Mouse (Mus musculus): ENCODE measurements around the gene Ces3b.
"Not testable (repeated sequence)": the region's sequence is repeated elsewhere in the genome, so short reads cannot be mapped to it uniquely, and the experiment has no call there.

Ces3b gene

GRCm38 (mm10) chr8:105083449-105084050, at the start of gene Ces3b:
Ces3b (plus strand) TSS chr8:105083753.
- CTCF ChIA-PET = no interaction called here

GRCm38 (mm10) chr8:105043510-105043909, 40.0 kb upstream of the Ces3b start:
- POLR2A ChIA-PET = no interaction called here
- CTCF ChIA-PET = no interaction called here

More at GRCm38 (mm10) chr8:105083449-105084050, at the start of gene Ces3b:
- POLR2A ChIA-PET = interaction anchor here in 1 of 4 experiments (0.5 kb wide), 1 partner anchor 264 kb away, joined by 3 read pairs; the partner anchor contains the start of gene Fhod1

- POLR2A ChIA-PET = no interaction called here
- CTCF ChIA-PET = no interaction called here
Measured at GRCm38 (mm10) chr8:105045824-105046401, 37.6 kb upstream of the Ces3b start.

GRCm38 (mm10) chr8:105048371-105048854, 35.1 kb upstream of the Ces3b start, which contains the start of gene Ces3a:
Ces3a (plus strand) TSS chr8:105048601.
- CTCF ChIA-PET = no interaction called here
- POLR2A ChIA-PET = interaction anchor here in 1 of 4 experiments (0.6 kb wide), 1 partner anchor 391 kb away, joined by 4 read pairs; no protein-coding TSS in a partner anchor

GRCm38 (mm10) chr8:105056211-105056610, 27.3 kb upstream of the Ces3b start:
- ChIA-PET CTCF (interaction anchor here in 1 of 4 experiments (0.6 kb wide), 1 partner anchor 227 kb away, joined by 3 read pairs; no protein-coding TSS in a partner anchor), POLR2A (no interaction called here)

- POLR2A ChIA-PET = no interaction called here
- CTCF ChIA-PET = interaction anchor here in 1 of 4 experiments (0.6 kb wide), 1 partner anchor 98 kb away, joined by 3 read pairs; no protein-coding TSS in a partner anchor
Measured at GRCm38 (mm10) chr8:105060056-105060455, 23.5 kb upstream of the Ces3b start.

GRCm38 (mm10) chr8:105066761-105067160, 16.8 kb upstream of the Ces3b start:
- CTCF ChIA-PET = interaction anchor here (0.6 to 2.1 kb wide), 22 partner anchors 54 to 1979 kb away, joined by 3 to 11 read pairs (median 4); partner anchors contain the start of gene 4931428F04Rik (in 2 of the 4)

GRCm38 (mm10) chr8:105067905-105068304, 15.6 kb upstream of the Ces3b start:
- CTCF ChIA-PET = interaction anchor here in 3 of 4 experiments (0.6 to 2.1 kb wide), 4 partner anchors 128 to 223 kb away, joined by 3 to 11 read pairs (median 8); partner anchors contain the start of gene 4931428F04Rik (in 1 of the 3)
- POLR2A ChIA-PET = interaction anchor here in 1 of 4 experiments (0.6 kb wide), 1 partner anchor 15 kb away, joined by 3 read pairs; no protein-coding TSS in a partner anchor

More at GRCm38 (mm10) chr8:105066761-105067160, 16.8 kb upstream of the Ces3b start:
- POLR2A ChIA-PET = interaction anchor here in 1 of 4 experiments (0.5 to 0.6 kb wide), 2 partner anchors 105 to 1449 kb away, joined by 3 to 10 read pairs; no protein-coding TSS in a partner anchor

- CTCF ChIA-PET = no interaction called here
- POLR2A ChIA-PET = no interaction called here
Measured at GRCm38 (mm10) chr8:105068971-105069370, 14.6 kb upstream of the Ces3b start.

GRCm38 (mm10) chr8:105076601-105077000, 7.0 kb upstream of the Ces3b start:
- CTCF ChIA-PET = no interaction called here
- POLR2A ChIA-PET = interaction anchor here in 1 of 4 experiments (0.6 kb wide), 2 partner anchors 287 to 498 kb away, joined by 3 to 5 read pairs; no protein-coding TSS in a partner anchor

- CTCF ChIA-PET = no interaction called here
- POLR2A ChIA-PET = interaction anchor here in 1 of 4 experiments (0.6 kb wide), 2 partner anchors 287 to 498 kb away, joined by 3 to 5 read pairs; no protein-coding TSS in a partner anchor
Measured at GRCm38 (mm10) chr8:105077071-105077470, 6.5 kb upstream of the Ces3b start.

- ChIA-PET CTCF (no interaction called here), POLR2A (no interaction called here)
Measured at GRCm38 (mm10) chr8:105078591-105078990, 5.0 kb upstream of the Ces3b start.

- ChIA-PET POLR2A (no interaction called here), CTCF (interaction anchor here in 1 of 4 experiments (0.5 kb wide), 1 partner anchor 931 kb away, joined by 7 read pairs; the partner anchor contains the start of gene Ddx28)
Measured at GRCm38 (mm10) chr8:105080814-105081336, 2.7 kb upstream of the Ces3b start.

GRCm38 (mm10) chr8:105088166-105088565, 4.6 kb downstream of the Ces3b start:
- CTCF ChIA-PET, POLR2A ChIA-PET: not testable (repeated sequence)

- POLR2A ChIA-PET = no interaction called here
- CTCF ChIA-PET = no interaction called here
Measured at GRCm38 (mm10) chr8:105088581-105088980, 5.0 kb downstream of the Ces3b start.

- ChIA-PET CTCF (no interaction called here), POLR2A (no interaction called here)
Measured at GRCm38 (mm10) chr8:105093992-105094391, 10.4 kb downstream of the Ces3b start.

GRCm38 (mm10) chr8:105102101-105102785, 18.7 kb downstream of the Ces3b start:
- POLR2A ChIA-PET, CTCF ChIA-PET: not testable (repeated sequence)

GRCm38 (mm10) chr8:105103701-105104100, 20.1 kb downstream of the Ces3b start:
- POLR2A ChIA-PET = not testable (repeated sequence)
- CTCF ChIA-PET = interaction anchor here in 1 of 4 experiments (0.5 to 0.6 kb wide), 2 partner anchors 19 to 472 kb away, joined by 3 to 9 read pairs; no protein-coding TSS in a partner anchor

GRCm38 (mm10) chr8:105104220-105104619, 20.7 kb downstream of the Ces3b start:
- POLR2A ChIA-PET = no interaction called here
- CTCF ChIA-PET = interaction anchor here in 1 of 4 experiments (0.5 to 0.6 kb wide), 2 partner anchors 18 to 472 kb away, joined by 3 to 9 read pairs; no protein-coding TSS in a partner anchor

All from embryonic stem cell, embryonic (primary cell).